Mouse (Mus musculus): ENCODE data around the gene Dagla.

GRCm38 (mm10) chr19:10216101-10216500 lies 88.6 kb downstream of the Dagla start:
- no peak for TF ChIP-seq USF1 (IDR thresholded peaks at IDR 0.05; ENCODE audit: low read depth)
- no peak for TF ChIP-seq TCF12 (IDR thresholded peaks at IDR 0.05; ENCODE audit: insufficient read depth, poor library complexity, severe bottlenecking)
- TF ChIP-seq POLR2A (IDR thresholded peaks at IDR 0.05; ENCODE audit: insufficient read length, low read depth): no peak
- no peak for TF ChIP-seq E2F4 (IDR thresholded peaks at IDR 0.05; ENCODE audit: insufficient read depth)
- no peak for TF ChIP-seq MYOG (IDR thresholded peaks at IDR 0.05; ENCODE audit: control insufficient read depth in 1 of 3, insufficient read depth in 1 of 3, insufficient read length in 2 of 3, low read depth in 2 of 3)
- no peak for TF ChIP-seq REST (IDR thresholded peaks at IDR 0.05; ENCODE audit: insufficient read depth, insufficient read length)
